Mouse (Mus musculus): Measurements from ENCODE around the gene Med13l.

- TF ChIP-seq CTCF (IDR thresholded peaks at IDR 0.05; ENCODE audit: low read depth, low read length) (no peak), POLR2A (IDR thresholded peaks at IDR 0.05; ENCODE audit: extremely low read depth, insufficient read depth, low read length) (no peak)
Measured at GRCm38 (mm10) chr5:118655966-118656365, 95.5 kb downstream of the Med13l start.

Measured in liver, adult 2 months (tissue).